Mouse (Mus musculus) CH12.LX (cell line): ENCODE results near the gene Selenov.

Experiments
- CHD2 ChIP-seq: IDR thresholded peaks from 2 replicates; pipeline ENCODE4 v1.6.1; 2011; ENCODE audit warnings: low read length, improper control_type of control experiment
- CTCF ChIP-seq, 2 experiments: IDR thresholded peaks in 1 of 2; conservative IDR thresholded peaks in 1 of 2; 2 replicates each; pipeline ENCODE4 v1.5.1; 2011 to 2012; ENCODE audit warnings: low read depth in 2 of 2, low read length in 2 of 2, improper control_type of control experiment in 1 of 2, inconsistent platforms in 1 of 2, mild to moderate bottlenecking in 1 of 2, moderate library complexity in 1 of 2
- E2F4 ChIP-seq: IDR thresholded peaks from 2 replicates; pipeline ENCODE4 v1.6.1; 2011; ENCODE audit warnings: low read depth, low read length, improper control_type of control experiment; ENCODE audit not compliant: insufficient replicate concordance
- POLR2A ChIP-seq: IDR thresholded peaks from 2 replicates; pipeline ENCODE4 v1.6.1; 2011; ENCODE audit warnings: low read depth, mild to moderate bottlenecking, improper control_type of control experiment, low read length
- SIN3A ChIP-seq: IDR thresholded peaks from 2 replicates; pipeline ENCODE4 v1.6.1; 2012; ENCODE audit warnings: low read length, improper control_type of control experiment, inconsistent platforms
- ZNF384 ChIP-seq: IDR thresholded peaks from 2 replicates; pipeline ENCODE4 v1.6.1; 2012; ENCODE audit warnings: low read depth, low read length, improper control_type of control experiment, inconsistent platforms

GRCm38 (mm10) chr7:28311926-28312543 is 21.0 kb upstream of the Selenov start, which contains the start of gene Timm50:
- TF ChIP-seq CHD2, result peak; percentile 76; the same call in 1 of the 2 replicates
- no peak for TF ChIP-seq CTCF (conservative IDR thresholded peaks at IDR 0.05 in 1 of 2, IDR thresholded peaks at IDR 0.05 in 1 of 2; ENCODE audit: low read depth in 2 of 2, low read length in 2 of 2)
- TF ChIP-seq POLR2A, result peak; percentile 90
- peak; percentile 98 for TF ChIP-seq E2F4
- no peak for TF ChIP-seq ZNF384
- peak; percentile 95 for TF ChIP-seq SIN3A
